Mouse (Mus musculus) embryonic facial prominence, embryonic 11.5 days (tissue): ENCODE data around the gene Gm37419. TPM values are rescaled to one million over a fixed set of nuclear protein-coding genes. Genes with fewer than 3 reads are reported as not detected.

Experiments used
- ATAC-seq: fragments of 200-750 bp; cut with Nextera tagmentation; replicated peaks from 2 replicates; pipeline ENCODE4 v1.8.0; 2017; ENCODE audit warnings: low read depth; ENCODE audit not compliant: insufficient number of reproducible peaks, low FRiP score, low TSS enrichment
- DNase-seq: peaks from one replicate; pipeline ENCODE4 v3.0.0-alpha.2; 2015; ENCODE audit warnings: low spot score
- H3K27ac ChIP-seq: fragments of 300-500 bp; sonication (generic); replicated peaks from 2 replicates; pipeline ENCODE4 v1.5.1; 2014; ENCODE audit warnings: mild to moderate bottlenecking, low read depth, low read length, control low read depth
- H3K27me3 ChIP-seq: fragments of 300-500 bp; sonication (generic); 2 replicates; pipeline ENCODE4 v1.6.1; 2014; ENCODE audit warnings: mild to moderate bottlenecking, low read length, moderate library complexity, mixed read lengths; ENCODE audit not compliant: control insufficient read depth, insufficient read depth
- H3K36me3 ChIP-seq: fragments of 300-500 bp; sonication (generic); replicated peaks from 2 replicates; pipeline ENCODE4 v1.6.1; 2014; ENCODE audit warnings: low read depth, mild to moderate bottlenecking, low read length, moderate library complexity, mixed read lengths; ENCODE audit not compliant: control insufficient read depth, insufficient read depth
- H3K4me1 ChIP-seq: fragments of 300-500 bp; sonication (generic); 2 replicates; pipeline ENCODE4 v1.6.1; 2014; ENCODE audit warnings: low read length, mixed read lengths; ENCODE audit not compliant: control insufficient read depth, insufficient read depth
- H3K4me2 ChIP-seq: fragments of 300-500 bp; sonication (generic); 2 replicates; pipeline ENCODE4 v1.6.1; 2014; ENCODE audit warnings: low read depth, mild to moderate bottlenecking, control low read depth, low read length, moderate library complexity
- H3K4me3 ChIP-seq: fragments of 300-500 bp; sonication (generic); 2 replicates; pipeline ENCODE4 v1.5.1; 2014; ENCODE audit warnings: low read depth, low read length, control low read depth
- H3K9ac ChIP-seq: fragments of 300-500 bp; sonication (generic); replicated peaks from 2 replicates; pipeline ENCODE4 v1.6.1; 2014; ENCODE audit warnings: mild to moderate bottlenecking, control low read depth, low read length
- H3K9me3 ChIP-seq: fragments of 300-500 bp; sonication (generic); replicated peaks from 2 replicates; pipeline ENCODE4 v1.6.1; 2016; ENCODE audit warnings: mild to moderate bottlenecking, low read length, inconsistent platforms, mixed read lengths; ENCODE audit not compliant: control insufficient read depth
- WGBS: fragments of 180-500 bp; shearing (Covaris S2); extraction: QIAGEN DNeasy Blood & Tissue Kit; methylation state at CpG from one replicate; pipeline ENCODE4 v1.1.7; 2014; 5-methylcytosine and 5-hydroxymethylcytosine counted together
- polyA plus RNA-seq: library from polyadenylated mRNA; unstranded; fragments of >200 nt; fragmentation: Nextera tagmentation; extraction: Ambion mirVana; gene quantifications from 2 replicates; pipeline ENCODE4 v1.2.1, GENCODE M21; 2014

Gene Gm37419
- polyA plus RNA-seq, 1 experiment from 2014 or later = not detected

DNA sequence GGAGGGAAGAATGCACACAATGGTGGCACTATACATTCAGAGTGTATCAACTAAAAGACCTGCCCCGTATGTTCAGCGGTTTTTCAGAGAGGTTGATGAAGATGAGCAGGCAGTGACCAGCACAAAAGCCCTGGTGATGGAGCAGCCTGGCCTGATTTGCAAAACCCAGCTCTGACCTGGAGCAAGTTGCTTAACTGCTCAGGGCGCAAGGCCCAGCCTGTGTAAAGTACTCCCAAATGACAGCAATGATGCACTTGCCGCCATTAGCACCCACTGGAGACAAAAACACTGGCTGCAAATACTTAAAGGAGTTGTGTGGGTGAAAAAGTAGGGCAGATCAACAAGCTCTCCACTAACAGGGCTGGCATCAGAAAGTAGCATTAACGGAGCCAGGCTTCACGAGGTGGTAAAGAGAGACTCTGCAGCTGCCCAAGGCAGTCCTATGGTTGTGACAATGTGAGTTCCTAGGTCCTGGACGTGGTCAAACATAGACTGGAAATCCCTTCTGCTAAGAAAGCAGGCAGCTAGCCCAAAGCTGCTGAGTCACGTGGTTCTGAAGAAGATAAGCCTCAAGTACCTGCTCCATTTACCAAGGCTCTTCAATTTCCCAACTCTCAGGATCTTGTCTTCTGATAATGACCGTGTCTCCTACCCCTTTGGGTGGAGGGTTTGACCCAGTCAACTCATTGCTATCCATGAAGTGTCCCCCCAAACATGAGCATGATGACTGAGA, 14.5 kb upstream of the Gm37419 start:
- Histone ChIP-seq H3K36me3 (no peaks in the 10 kb centered on the region), H3K9me3 (no peaks in the 10 kb centered on the region), H3K27ac (no peak overlapping the region)

DNA sequence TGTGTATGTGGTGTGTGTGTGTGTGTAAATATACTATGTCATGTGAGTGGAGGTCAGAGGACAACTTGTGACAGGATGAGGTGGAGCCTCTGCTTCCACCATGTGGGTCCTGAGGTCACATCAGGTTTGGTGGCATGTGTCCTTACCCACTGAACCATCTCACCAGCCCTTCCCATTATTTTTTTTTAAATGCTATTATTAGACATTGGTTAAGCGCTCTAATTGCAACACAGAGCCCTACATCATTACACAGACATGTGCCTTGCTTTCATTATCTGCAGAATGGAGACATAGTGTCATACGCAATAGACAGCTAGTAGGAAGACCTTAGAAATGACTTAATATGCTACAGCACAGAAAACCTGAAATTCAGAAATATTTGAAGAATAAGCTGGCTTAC, 12.1 kb upstream of the Gm37419 start:
- H3K27me3 ChIP-seq = peaks cover 4% of the 10 kb centered on the region
- no peak overlapping the region for H3K9ac ChIP-seq
- H3K4me1 ChIP-seq = no peaks in the 10 kb centered on the region
- ATAC-seq (no peak), DNase-seq (no peak)
- H3K9me3 ChIP-seq = no peaks in the 10 kb centered on the region
- no peak overlapping the region for H3K4me3 ChIP-seq
- no peaks in the 10 kb centered on the region for H3K36me3 ChIP-seq
- H3K4me2 ChIP-seq = no peak overlapping the region
- 90% methylated on average over 2 of the region's 2 CpGs for WGBS
- H3K27ac ChIP-seq = no peak overlapping the region

More for the DNA sequence above, 14.5 kb upstream of the Gm37419 start:
- Histone ChIP-seq H3K27me3 (no peaks in the 10 kb centered on the region), H3K4me3 (no peak overlapping the region), H3K9ac (no peak overlapping the region), H3K4me2 (no peak overlapping the region), H3K4me1 (no peaks in the 10 kb centered on the region)
- DNase-seq = no peak
- WGBS = 91% methylated on average over 9 of the region's 9 CpGs
- ATAC-seq = no peak

DNA sequence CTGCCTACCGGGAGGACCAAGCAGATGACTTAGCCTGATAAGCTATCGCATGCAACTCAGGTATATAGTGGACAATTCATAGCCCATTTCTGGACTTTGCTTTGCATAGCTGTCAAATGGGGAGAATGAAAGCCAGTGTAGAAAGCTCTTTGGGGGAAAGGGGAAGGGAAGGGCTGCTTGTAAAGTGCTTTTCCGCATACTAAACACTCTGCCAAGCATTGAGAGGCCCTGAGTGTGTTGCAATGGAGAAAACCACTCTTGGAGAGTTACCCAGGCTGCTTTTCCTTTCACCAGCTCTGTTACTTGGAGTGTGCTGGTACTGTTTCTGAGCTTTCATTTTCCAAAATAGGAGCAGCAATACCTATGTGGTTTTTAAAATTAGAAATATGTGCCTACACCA, 10.6 kb upstream of the Gm37419 start:
- H3K27me3 ChIP-seq = peaks cover 4% of the 10 kb centered on the region
- H3K4me2 ChIP-seq = no peak overlapping the region
- no peak for ATAC-seq
- no peak for DNase-seq
- no peaks in the 10 kb centered on the region for H3K36me3 ChIP-seq
- H3K27ac ChIP-seq = no peak overlapping the region
- 83% methylated on average over 3 of the region's 3 CpGs for WGBS
- no peak overlapping the region for H3K9ac ChIP-seq
- H3K9me3 ChIP-seq = no peaks in the 10 kb centered on the region
- H3K4me1 ChIP-seq = no peaks in the 10 kb centered on the region
- H3K4me3 ChIP-seq = no peak overlapping the region

DNA sequence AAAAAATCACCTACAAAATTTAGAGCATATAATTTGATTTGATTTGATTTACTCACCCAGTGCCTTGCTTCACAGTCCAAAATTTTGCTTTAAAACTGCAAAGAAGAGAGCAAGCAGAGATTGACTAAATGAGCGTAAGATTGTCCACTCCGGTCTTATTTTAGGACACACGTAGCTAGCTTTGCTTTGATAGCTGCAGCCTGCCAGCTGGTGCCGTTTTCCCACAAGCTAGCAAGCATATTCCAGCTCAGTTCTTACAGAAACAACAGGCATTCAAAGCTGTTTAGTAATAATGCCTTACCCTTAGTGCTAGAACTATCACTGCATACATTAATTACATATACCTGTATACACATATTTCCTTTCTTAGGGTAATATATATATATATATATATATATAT, 9.8 kb upstream of the Gm37419 start:
- ATAC-seq = no peak
- H3K36me3 ChIP-seq = no peaks in the 10 kb centered on the region
- no peak for DNase-seq
- no peak overlapping the region for H3K27ac ChIP-seq
- H3K9me3 ChIP-seq = no peaks in the 10 kb centered on the region
- H3K4me3 ChIP-seq = no peak overlapping the region
- H3K4me1 ChIP-seq = no peaks in the 10 kb centered on the region
- no peak overlapping the region for H3K9ac ChIP-seq
- H3K4me2 ChIP-seq = no peak overlapping the region
- WGBS = 76% methylated on average over 4 of the region's 4 CpGs
- H3K27me3 ChIP-seq = peaks cover 4% of the 10 kb centered on the region

DNA sequence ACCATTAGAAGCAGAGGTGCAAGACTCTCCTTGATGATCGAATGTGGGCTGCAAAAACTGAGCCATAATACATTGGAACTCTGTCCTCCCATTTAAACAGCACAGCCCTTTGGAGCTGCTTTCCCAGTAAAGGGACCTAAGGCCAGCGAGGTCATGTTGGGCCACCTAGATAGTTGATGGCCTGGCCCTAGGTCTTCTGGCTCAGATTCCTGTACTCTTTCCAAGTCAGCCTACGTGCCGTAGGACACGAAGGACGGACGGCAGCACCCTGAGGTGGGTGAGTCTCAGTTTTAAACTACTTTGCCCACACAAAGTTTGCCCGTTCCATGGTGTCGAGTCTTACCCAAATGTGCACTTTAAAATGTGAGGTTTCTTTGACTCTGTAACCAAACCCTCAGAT, 8.8 kb upstream of the Gm37419 start:
- DNase-seq (no peak), ATAC-seq (no peak)
- H3K27ac ChIP-seq = no peak overlapping the region
- H3K4me3 ChIP-seq = no peak overlapping the region
- H3K36me3 ChIP-seq = no peaks in the 10 kb centered on the region
- no peaks in the 10 kb centered on the region for H3K9me3 ChIP-seq
- WGBS = 84% methylated on average over 9 of the region's 9 CpGs
- H3K4me1 ChIP-seq = no peaks in the 10 kb centered on the region
- H3K27me3 ChIP-seq = peaks cover 4% of the 10 kb centered on the region
- H3K9ac ChIP-seq = no peak overlapping the region
- H3K4me2 ChIP-seq = no peak overlapping the region

DNA sequence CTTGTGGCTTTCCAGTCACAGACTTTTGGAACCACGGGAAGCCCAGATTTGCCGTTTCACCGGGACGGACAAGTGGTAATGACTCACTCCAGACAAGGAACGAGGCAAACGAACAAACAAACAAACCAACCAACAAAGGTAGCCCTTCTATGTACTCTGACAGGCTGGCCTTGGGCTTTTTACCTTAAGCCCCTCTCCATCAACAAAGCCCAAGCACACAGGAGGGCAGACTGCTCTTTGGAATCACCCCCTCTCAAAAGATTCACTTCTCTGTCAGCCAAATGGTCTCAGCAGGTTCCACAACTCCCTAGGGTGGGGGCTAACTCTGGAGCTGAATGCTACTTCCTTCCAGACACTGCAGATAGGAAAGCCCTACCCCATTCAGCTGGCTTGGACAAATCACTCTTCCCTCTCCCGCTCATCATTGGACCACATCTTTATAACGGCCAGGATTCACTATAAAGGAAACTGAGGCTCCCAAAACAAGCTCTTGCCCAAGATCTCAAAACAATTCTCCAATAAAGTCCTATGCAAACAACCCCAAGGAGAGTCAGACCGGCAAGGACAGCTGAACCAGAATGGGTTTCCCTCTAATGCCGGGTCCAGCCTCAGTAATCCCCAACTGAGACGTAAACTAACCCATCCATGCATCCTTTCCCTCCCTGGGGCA, 7.9 kb upstream of the Gm37419 start:
- H3K9me3 ChIP-seq = no peaks in the 10 kb centered on the region
- ATAC-seq (no peak), DNase-seq (peak; percentile 1)
- peak overlapping the region; percentile 75 for H3K4me2 ChIP-seq
- 6% methylated on average over 11 of the region's 11 CpGs for WGBS
- no peaks in the 10 kb centered on the region for H3K4me1 ChIP-seq
- peaks cover 6% of the 10 kb centered on the region for H3K27me3 ChIP-seq
- H3K4me3 ChIP-seq = peak overlapping the region; percentile 28
- H3K27ac ChIP-seq = no peak overlapping the region
- no peak overlapping the region for H3K9ac ChIP-seq
- no peaks in the 10 kb centered on the region for H3K36me3 ChIP-seq

DNA sequence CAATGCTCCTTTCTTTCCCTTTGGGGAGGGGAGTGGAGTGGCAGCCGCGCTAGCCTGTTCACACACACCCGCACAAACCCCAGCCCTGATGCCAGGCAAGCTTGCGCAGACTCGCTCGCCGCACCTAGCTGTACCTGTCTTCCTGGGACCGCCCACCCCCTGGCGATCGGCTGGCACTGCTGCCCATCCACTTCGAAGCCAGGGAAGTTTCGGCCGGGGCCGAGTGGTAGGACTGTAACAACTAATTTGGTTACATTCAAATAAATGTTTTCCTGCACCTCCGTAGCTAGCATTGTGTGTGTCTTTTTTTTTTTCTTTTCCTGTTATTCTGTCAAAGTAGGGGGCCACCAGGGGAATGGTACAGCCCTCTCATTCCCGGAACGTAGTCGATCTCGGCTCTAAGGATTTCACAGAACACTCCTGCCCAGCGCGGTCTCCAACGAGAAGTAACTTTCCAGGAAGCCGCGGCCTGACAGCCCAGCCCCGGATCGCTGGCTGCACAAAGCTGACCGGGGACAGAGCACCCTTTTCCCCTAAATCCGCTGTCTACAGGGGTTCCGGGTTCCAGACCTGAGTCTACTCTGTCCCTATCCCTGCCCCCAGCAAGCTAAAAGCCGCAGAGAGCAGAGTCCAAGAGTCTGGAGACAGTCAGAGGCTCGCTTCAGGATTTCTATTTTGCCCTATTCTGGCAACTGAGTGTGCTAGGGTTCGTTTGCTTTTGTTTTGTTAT, 7.1 kb upstream of the Gm37419 start:
- Histone ChIP-seq H3K9me3 (no peaks in the 10 kb centered on the region), H3K4me2 (peak overlapping the region; percentile 75), H3K27ac (no peak overlapping the region), H3K4me1 (no peaks in the 10 kb centered on the region; the same call in 1 of the 2 replicates), H3K36me3 (no peaks in the 10 kb centered on the region), H3K4me3 (peak overlapping the region; percentile 28), H3K9ac (peak overlapping the region; percentile 39), H3K27me3 (peaks cover 6% of the 10 kb centered on the region)
- ATAC-seq = no peak
- DNase-seq = peak; percentile 47
- 2% methylated on average over 32 of the region's 32 CpGs for WGBS
